Mouse (Mus musculus): Measurements from ENCODE around the gene Capn5. TPM values are rescaled to one million over a fixed set of nuclear protein-coding genes. Genes with fewer than 3 reads are reported as not detected.
A peak's percentile ranks its signal among the peaks of the same experiment; 100 is the strongest.

Capn5 gene
- polyA plus RNA-seq, 1 experiment from 2014 or later = 13.0 TPM

- DNase-seq (ENCODE audit: low spot score) (no peak), ATAC-seq (replicated peaks; ENCODE audit: low FRiP score, low read depth) (no peak)
- no peaks in the 10 kb centered on the region; the same call in 1 of the 2 replicates for H3K27me3 ChIP-seq (ENCODE audit: insufficient read depth, low read length)
- no peak overlapping the region for H3K9ac ChIP-seq (ENCODE audit: low read depth, low read length)
- no peak overlapping the region for H3K4me2 ChIP-seq (ENCODE audit: low read length)
- no peak overlapping the region for H3K4me3 ChIP-seq (replicated peaks; ENCODE audit: low read depth, low read length)
- no peaks in the 10 kb centered on the region for H3K36me3 ChIP-seq (ENCODE audit: insufficient read depth, low read length)
- H3K4me1 ChIP-seq (replicated peaks; ENCODE audit: insufficient read depth, low read length) = peaks cover 12% of the 10 kb centered on the region
- H3K9me3 ChIP-seq (replicated peaks; ENCODE audit: low read length) = no peaks in the 10 kb centered on the region
- WGBS = 74% methylated on average over 6 of the region's 6 CpGs
- no peak for TF ChIP-seq CTCF (IDR thresholded peaks at IDR 0.05; ENCODE audit: low read depth)
- H3K27ac ChIP-seq = no peak overlapping the region
These were observed 63.4 kb downstream of the Capn5 start for GRCm38 (mm10) chr7:98114656-98115055.

DNA sequence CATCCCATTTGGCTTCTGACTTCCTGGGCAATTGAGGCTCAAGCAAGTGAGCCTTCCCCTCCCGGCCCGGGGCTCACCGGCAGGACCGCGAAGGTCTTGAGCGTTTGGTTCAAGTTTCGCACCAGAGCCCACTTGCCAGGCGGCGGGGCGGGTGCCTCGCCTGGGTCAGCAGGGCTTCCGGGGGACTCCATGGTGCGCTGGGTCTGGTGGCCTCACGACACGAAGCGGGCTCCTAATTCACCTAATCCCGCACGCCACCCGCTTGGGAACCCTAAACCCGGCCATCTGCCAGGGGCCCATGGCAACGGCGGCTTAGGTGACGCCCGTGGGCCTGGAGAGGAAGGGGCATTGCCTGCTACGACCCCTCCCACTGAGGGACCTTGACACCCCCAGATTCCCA lies 66.8 kb downstream of the Capn5 start:
- Histone ChIP-seq H3K9ac (ENCODE audit: low read depth, low read length) (peak overlapping the region; percentile 36; the same call in 1 of the 2 replicates), H3K9me3 (replicated peaks; ENCODE audit: low read length) (no peaks in the 10 kb centered on the region), H3K4me1 (replicated peaks; ENCODE audit: insufficient read depth, low read length) (peaks cover 6% of the 10 kb centered on the region; the same call in 1 of the 2 replicates), H3K27me3 (ENCODE audit: insufficient read depth, low read length) (no peaks in the 10 kb centered on the region; the same call in 1 of the 2 replicates), H3K27ac (no peak overlapping the region), H3K36me3 (ENCODE audit: insufficient read depth, low read length) (no peaks in the 10 kb centered on the region), H3K4me3 (replicated peaks; ENCODE audit: low read depth, low read length) (no peak overlapping the region; the same call in 1 of the 2 replicates), H3K4me2 (ENCODE audit: low read length) (peak overlapping the region; percentile 47)
- WGBS = 5% methylated on average over 25 of the region's 25 CpGs
- ATAC-seq (replicated peaks; ENCODE audit: low FRiP score, low read depth) (0 out of 2 replicates have a peak, but pooled peaks have one; percentile 15), DNase-seq (ENCODE audit: low spot score) (peak; percentile 8)
- no peak for TF ChIP-seq CTCF (IDR thresholded peaks at IDR 0.05; ENCODE audit: low read depth)

DNA sequence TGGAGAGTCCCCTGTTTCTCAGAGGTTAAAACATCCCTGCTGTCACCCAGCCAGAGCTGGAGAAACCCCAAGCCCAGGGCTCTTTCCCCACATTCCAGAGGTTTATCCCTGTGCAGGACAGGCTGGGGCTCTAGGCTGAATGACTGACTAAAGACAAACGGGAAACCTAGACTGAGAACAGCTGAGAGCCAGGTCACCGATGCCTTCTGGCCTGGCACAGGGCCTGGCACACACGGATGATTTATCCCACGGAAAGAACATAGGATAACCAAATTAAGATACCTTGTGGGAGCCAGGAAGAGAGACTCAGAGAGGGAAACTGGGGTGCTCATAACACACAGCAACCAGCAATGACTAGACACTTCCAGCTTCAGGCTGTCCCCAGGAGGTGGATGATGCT lies 68.3 kb downstream of the Capn5 start:
- ATAC-seq (replicated peaks; ENCODE audit: low FRiP score, low read depth) = no peak
- DNase-seq (ENCODE audit: low spot score) = no peak

GRCm38 (mm10) chr7:98108636-98109430 lies 69.2 kb downstream of the Capn5 start:
- Histone ChIP-seq H3K27me3 (ENCODE audit: insufficient read depth, low read length) (no peaks in the 10 kb centered on the region; the same call in 1 of the 2 replicates), H3K36me3 (ENCODE audit: insufficient read depth, low read length) (no peaks in the 10 kb centered on the region), H3K4me1 (replicated peaks; ENCODE audit: insufficient read depth, low read length) (peaks cover 16% of the 10 kb centered on the region), H3K4me3 (replicated peaks; ENCODE audit: low read depth, low read length) (no peak overlapping the region), H3K9me3 (replicated peaks; ENCODE audit: low read length) (no peaks in the 10 kb centered on the region), H3K9ac (ENCODE audit: low read depth, low read length) (no peak overlapping the region), H3K27ac (peak overlapping the region; percentile 8; the same call in 1 of the 2 replicates), H3K4me2 (ENCODE audit: low read length) (no peak overlapping the region)
- ATAC-seq (replicated peaks; ENCODE audit: low FRiP score, low read depth) = peak; percentile 26; the same call in 1 of the 2 replicates
- 75% methylated on average over 16 of the region's 16 CpGs for WGBS
- peak; percentile 20 for DNase-seq (ENCODE audit: low spot score)
- no peak for TF ChIP-seq CTCF (IDR thresholded peaks at IDR 0.05; ENCODE audit: low read depth)

More for the DNA sequence above, 68.3 kb downstream of the Capn5 start:
- H3K4me2 ChIP-seq (ENCODE audit: low read length) = no peak overlapping the region
- 66% methylated on average over 4 of the region's 4 CpGs for WGBS
- no peaks in the 10 kb centered on the region; the same call in 1 of the 2 replicates for H3K27me3 ChIP-seq (ENCODE audit: insufficient read depth, low read length)
- no peaks in the 10 kb centered on the region for H3K36me3 ChIP-seq (ENCODE audit: insufficient read depth, low read length)
- no peak overlapping the region for H3K4me3 ChIP-seq (replicated peaks; ENCODE audit: low read depth, low read length)
- H3K9me3 ChIP-seq (replicated peaks; ENCODE audit: low read length) = no peaks in the 10 kb centered on the region
- H3K9ac ChIP-seq (ENCODE audit: low read depth, low read length) = no peak overlapping the region
- H3K27ac ChIP-seq = no peak overlapping the region
- TF ChIP-seq CTCF (IDR thresholded peaks at IDR 0.05; ENCODE audit: low read depth) = no peak
- peaks cover 12% of the 10 kb centered on the region for H3K4me1 ChIP-seq (replicated peaks; ENCODE audit: insufficient read depth, low read length)

- no peaks in the 10 kb centered on the region for H3K9me3 ChIP-seq (replicated peaks; ENCODE audit: low read length)
- H3K36me3 ChIP-seq (ENCODE audit: insufficient read depth, low read length) = no peaks in the 10 kb centered on the region
- ATAC-seq (replicated peaks; ENCODE audit: low FRiP score, low read depth) (no peak), DNase-seq (ENCODE audit: low spot score) (no peak)
- H3K9ac ChIP-seq (ENCODE audit: low read depth, low read length) = no peak overlapping the region
- 77% methylated on average over 7 of the region's 7 CpGs for WGBS
- no peaks in the 10 kb centered on the region for H3K27me3 ChIP-seq (ENCODE audit: insufficient read depth, low read length)
- H3K27ac ChIP-seq = peak overlapping the region; percentile 90
- no peak overlapping the region for H3K4me3 ChIP-seq (replicated peaks; ENCODE audit: low read depth, low read length)
- H3K4me2 ChIP-seq (ENCODE audit: low read length) = no peak overlapping the region
- no peak for TF ChIP-seq CTCF (IDR thresholded peaks at IDR 0.05; ENCODE audit: low read depth)
- H3K4me1 ChIP-seq (replicated peaks; ENCODE audit: insufficient read depth, low read length) = peaks cover 13% of the 10 kb centered on the region
These were observed 71.8 kb downstream of the Capn5 start for GRCm38 (mm10) chr7:98106272-98106671.

- Histone ChIP-seq H3K9me3 (replicated peaks; ENCODE audit: low read length) (no peaks in the 10 kb centered on the region), H3K4me2 (ENCODE audit: low read length) (no peak overlapping the region; the same call in 1 of the 2 replicates), H3K36me3 (ENCODE audit: insufficient read depth, low read length) (no peaks in the 10 kb centered on the region), H3K9ac (ENCODE audit: low read depth, low read length) (0 out of 2 replicates have a peak overlapping the region, but pooled peaks have one; percentile 24), H3K27me3 (ENCODE audit: insufficient read depth, low read length) (no peaks in the 10 kb centered on the region), H3K4me1 (replicated peaks; ENCODE audit: insufficient read depth, low read length) (peaks cover 10% of the 10 kb centered on the region), H3K27ac (peak overlapping the region; percentile 90), H3K4me3 (replicated peaks; ENCODE audit: low read depth, low read length) (no peak overlapping the region)
- WGBS = 24% methylated on average over 16 of the region's 16 CpGs
- DNase-seq (ENCODE audit: low spot score) (peak; percentile 71), ATAC-seq (replicated peaks; ENCODE audit: low FRiP score, low read depth) (peak; percentile 87)
- TF ChIP-seq CTCF (IDR thresholded peaks at IDR 0.05; ENCODE audit: low read depth) = peak; percentile 8; the same call in 1 of the 2 replicates
These were observed 73.3 kb downstream of the Capn5 start for GRCm38 (mm10) chr7:98104481-98105435.

Data from kidney, postnatal 0 days (tissue).